Mouse (Mus musculus) lung, adult 2 months (tissue): ENCODE data around the gene Styx.

ENCODE experiments used
- CTCF ChIP-seq: fragments of 200-500 bp; IDR thresholded peaks from 2 replicates; pipeline ENCODE4 v1.5.1; 2011; ENCODE audit warnings: mild to moderate bottlenecking, low read length, control low read depth; ENCODE audit not compliant: insufficient read depth
- POLR2A ChIP-seq: fragments of 200-500 bp; IDR thresholded peaks from 2 replicates; pipeline ENCODE4 v1.6.1; 2011; ENCODE audit warnings: low read depth, mild to moderate bottlenecking, control low read depth, low read length, borderline replicate concordance; ENCODE audit errors: extremely low read depth

DNA sequence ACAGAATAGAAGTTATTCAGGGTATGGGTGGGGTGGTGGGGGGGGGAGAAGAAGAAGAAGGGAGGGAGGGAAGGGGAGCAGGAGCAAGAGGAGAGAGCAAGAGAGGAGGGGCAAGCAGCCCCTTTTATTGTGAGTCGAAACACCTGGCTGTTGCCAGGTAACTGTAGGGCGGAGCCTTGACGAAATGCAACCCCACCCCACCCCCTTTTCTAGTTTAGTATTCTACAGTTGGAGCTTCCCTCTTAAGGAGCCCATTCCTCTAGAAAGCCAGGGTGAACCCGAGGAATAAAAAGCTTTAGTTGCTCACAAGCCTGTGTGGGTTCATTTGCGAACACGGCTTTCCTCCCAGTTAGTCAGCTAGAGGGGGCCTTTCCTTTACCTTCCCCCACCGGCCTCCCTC lies 94.0 kb downstream of the Styx start:
- TF ChIP-seq POLR2A, result no peak
- no peak for TF ChIP-seq CTCF
